Mouse (Mus musculus): ENCODE measurements around the gene Tnik.

GRCm38 (mm10) chr3:28228930-28229329 is 34.1 kb upstream of the Tnik start:
- TF ChIP-seq CTCF (IDR thresholded peaks at IDR 0.05; ENCODE audit: control insufficient read depth, insufficient read depth, insufficient read length) = no peak
- TF ChIP-seq USF1 (IDR thresholded peaks at IDR 0.05; ENCODE audit: low read depth) = no peak

Data from C2C12 (cell line).